Mouse (Mus musculus): Measurements from ENCODE around the gene Dscaml1.

DNA sequence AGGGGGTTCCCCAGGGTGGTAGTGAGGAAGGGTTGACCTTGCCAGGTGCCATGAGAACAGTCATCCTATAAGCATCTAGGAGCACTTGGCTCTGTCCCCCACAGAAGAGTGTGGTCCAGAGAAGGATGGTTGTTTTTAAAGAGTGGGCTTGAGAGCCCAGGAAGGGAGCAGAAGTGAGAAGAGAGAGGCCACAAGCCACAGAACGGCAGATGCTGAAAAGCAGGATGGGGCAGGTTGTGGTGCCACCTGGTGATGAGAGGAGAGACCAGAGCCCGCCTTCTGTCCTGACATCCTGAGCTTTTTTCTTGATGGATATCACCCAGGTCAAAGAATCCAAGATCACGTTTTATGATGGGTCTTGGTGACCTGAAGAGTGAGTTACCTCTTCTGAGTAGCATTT is 96.4 kb downstream of the Dscaml1 start:
- TF ChIP-seq CTCF (IDR thresholded peaks at IDR 0.05; ENCODE audit: insufficient read depth, low read length) (peak; percentile 23; the same call in 1 of the 2 replicates), POLR2A (IDR thresholded peaks at IDR 0.05; ENCODE audit: borderline replicate concordance, extremely low read depth, low read depth, low read length) (no peak)

Data from lung, adult 2 months (tissue).